Comparison of ENCODE assay signal across 8 mouse cellular contexts in the genomic region with DNA sequence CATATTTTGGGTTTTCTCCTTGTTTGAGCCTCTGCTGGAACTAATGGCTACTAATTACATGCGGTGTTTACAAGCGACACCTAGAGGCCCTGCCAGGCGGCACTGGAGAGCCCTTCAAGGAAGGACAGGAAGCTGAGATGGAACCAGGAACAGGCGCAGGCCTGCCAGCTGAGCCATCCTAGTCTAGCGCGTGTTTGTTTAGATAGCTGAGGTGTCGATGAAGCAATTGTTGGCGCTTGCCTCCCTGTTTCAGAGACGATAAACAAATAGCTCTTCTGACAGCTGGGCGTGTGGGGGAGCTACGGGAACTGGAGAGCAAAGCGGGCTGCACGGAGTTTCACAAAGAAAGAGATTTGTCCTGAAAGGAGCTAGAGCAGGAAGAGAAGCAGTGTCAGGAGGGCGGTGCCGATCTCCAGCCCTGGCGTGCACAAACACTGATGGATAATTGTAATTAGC.
DNase-seq lines count a peak whose midpoint lies in the region.

No protein-coding gene starts in this region.

- peak; percentile 7 to 30 for DNase-seq in cerebellum, postnatal 25 days
- no peak for DNase-seq in cerebellum, adult 9-10 months
- DNase-seq in Muller cell, postnatal 12 days (ENCODE audit: inconsistent ontology term) = peak; percentile 24
- peak; percentile 11 to 17 for DNase-seq in heart, postnatal 10 days
- peak; percentile 48 for DNase-seq in layer of hippocampus, adult 11-12 months (ENCODE audit: low spot score)
- peak; percentile 49 to 73 for DNase-seq in lung, postnatal 4 days
- no peak for DNase-seq in adrenal gland, adult 2 months
- DNase-seq in thymus, postnatal 14 days = no peak

- intact Hi-C loops in heart, postnatal 10 days (cut with DNase I) = no loop called here

Comparison
In these comparisons a context has a peak if more than half of its experiments do, and no peak if none do; other contexts are left out.
1. DNase-seq: peak in cerebellum, postnatal 25 days (2 of 2), Muller cell, postnatal 12 days (single experiment), heart, postnatal 10 days (2 of 2), layer of hippocampus, adult 11-12 months (single experiment) and lung, postnatal 4 days (2 of 2); none in cerebellum, adult 9-10 months (single experiment), adrenal gland, adult 2 months (single experiment) and thymus, postnatal 14 days (single experiment).